Mouse (Mus musculus) fibroblast of lung, adult 2 months (primary cell): Measurements from ENCODE around the gene Gstt4.

Source experiments
- DNase-seq: peaks from one replicate; pipeline ENCODE4 v3.0.0-alpha.2; 2011; ENCODE audit warnings: low read depth

Gstt4 gene

DNA sequence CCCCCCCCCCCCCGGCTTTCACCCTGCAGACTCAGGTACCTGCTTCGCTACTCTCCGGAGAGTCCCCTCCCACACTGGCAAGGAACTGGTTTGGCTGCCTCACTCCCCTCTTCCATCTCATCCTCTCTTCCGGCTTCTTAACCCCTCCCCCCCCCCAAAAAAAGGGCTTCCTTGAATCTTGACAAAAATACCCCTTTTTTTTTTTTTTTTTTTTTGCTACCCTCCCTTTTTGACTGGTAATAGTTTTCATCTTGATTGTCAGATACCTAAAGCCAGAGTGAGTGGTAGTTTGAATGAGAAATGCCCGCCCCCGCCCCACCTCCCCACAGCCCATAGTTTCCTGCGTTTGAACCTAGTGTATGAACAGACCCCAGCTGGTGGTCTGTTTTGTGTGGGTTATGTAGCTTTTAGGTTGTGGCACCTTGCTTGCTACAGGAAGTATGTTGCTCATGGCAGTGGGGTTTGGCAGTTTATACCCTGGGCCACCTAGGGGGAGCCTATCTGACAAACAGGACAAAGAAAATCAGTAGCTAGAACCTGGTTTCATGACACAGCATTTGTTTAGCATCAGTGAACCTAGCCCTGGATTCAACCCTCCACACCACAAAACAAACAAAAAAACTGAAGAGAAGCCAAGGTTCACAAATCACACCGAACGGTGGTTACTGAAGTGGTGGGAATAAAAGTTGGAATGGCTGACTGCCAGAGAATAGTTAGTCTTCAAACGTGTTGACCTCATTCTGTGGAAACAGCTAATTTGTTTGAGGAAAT, 13.6 kb upstream of the Gstt4 start:
- DNase-seq: peak; percentile 42

DNA sequence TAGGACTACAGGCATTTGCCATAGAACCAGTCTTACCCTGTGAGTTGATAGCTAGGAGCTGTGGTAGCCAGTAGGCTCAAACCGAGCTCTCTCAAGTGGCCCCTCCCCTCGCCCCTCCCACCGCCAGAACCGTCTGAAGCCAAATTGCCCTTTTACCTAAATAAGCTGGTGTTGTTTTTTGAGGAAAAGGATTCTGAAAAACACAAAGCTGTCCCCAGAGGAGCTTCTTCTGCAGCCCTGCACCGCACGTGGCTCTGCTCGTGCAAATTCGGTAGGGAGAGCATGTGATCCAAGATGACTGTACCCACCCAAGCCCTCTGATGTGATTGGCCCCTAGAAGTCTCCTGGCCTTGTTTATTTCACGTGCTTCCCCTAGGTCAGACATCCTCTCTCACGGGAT, 13.0 kb upstream of the Gstt4 start:
- no peak for DNase-seq

DNA sequence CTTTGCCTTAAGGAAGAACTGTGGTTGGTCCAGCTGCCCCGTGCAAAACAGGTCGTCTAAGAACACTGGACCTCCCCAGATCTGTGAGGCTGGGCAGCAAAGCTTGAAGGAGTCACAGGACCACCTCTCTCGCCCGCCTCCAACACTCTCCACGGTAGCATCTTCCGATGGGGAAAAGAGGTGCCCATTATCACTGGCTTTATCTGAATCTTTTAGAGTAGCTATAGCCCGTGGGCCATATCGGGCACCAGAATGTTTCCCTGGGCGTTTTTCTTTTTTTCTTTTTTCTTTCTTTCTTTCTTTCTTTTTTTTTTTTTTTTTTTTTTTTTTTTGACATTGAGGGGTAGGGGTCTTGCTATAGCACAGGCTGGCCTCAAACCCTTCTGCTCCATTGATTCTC, 12.4 kb upstream of the Gstt4 start:
- no peak for DNase-seq

DNA sequence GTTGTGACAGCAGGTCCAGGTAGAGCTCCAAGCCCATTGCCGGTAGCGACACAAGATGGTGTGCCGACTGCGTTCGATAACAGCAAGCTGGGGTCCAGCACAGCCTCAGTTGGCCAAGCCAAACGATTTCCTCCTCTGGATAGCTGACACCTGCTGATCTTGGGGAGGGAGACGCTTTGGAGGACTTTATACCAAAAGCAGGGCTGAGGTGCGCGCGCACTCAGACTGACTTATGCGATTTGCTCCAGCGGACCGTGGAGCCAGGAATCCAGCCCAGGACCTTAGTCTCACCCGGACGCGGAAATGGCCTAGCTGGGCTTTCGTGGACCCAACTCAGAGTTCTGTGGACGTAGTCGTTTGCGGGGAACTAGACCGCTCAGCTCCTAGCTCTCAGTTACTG, 11.9 kb upstream of the Gstt4 start:
- DNase-seq: no peak

DNA sequence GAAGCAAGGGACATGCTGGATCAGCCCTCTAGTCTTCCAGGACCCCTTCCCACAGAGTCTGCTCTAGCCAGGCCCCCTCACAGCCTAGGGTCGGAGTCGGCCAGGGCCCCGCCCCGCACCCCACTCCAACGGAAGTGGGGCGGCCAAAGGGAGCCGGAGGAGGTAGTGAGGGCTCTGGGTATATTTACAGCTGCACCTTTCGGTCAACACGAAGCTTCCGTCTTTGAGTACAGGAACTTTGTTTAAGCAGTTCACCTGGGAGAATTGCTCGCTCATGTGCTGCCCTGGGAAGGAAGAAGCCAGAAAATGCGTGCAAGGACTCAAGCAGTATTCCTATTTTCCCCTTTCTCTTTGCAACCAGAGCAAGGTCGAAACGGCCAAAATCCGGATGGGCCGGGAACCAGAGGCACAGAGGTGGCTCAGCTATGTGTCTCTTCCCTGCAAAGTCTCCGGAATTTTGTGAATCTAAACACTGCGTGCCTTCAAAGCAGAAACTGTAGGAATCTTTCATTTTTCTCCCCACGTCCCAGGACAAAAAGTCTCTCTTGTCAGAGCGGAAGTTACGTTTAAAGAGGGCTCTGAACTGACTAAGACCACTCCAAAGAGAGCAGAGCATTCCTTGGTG, 11.2 kb upstream of the Gstt4 start:
- DNase-seq: no peak

DNA sequence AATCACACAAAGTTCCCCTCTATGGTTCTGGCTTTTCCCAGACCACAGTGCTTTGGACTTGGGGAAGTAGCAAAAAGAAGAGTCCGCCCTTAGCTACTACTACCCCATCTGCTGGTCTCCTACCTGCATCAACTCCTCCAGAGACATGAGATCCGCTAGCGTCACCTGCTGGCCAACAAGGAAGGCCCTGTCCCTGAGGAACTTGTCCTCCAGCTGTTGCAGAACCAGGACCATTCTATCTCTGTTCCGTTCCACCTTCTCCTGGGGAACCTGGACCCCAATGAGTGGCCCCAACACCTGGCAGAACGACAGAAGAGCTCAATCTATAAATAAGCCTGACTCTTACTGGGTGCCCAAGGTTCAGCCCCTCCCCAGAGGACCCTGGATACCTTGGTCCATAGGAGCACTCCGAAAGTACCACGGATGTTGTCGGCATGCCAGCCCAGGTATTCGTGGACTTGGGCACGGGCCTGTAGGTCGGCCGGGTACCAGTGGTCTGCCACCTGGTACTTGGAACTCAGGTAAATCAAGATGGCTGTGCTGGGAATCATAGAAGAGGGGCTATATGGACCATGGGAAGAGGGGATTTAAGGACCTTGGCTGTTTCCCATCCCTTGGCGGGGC, 10.0 kb upstream of the Gstt4 start:
- peak; percentile 54 for DNase-seq

DNA sequence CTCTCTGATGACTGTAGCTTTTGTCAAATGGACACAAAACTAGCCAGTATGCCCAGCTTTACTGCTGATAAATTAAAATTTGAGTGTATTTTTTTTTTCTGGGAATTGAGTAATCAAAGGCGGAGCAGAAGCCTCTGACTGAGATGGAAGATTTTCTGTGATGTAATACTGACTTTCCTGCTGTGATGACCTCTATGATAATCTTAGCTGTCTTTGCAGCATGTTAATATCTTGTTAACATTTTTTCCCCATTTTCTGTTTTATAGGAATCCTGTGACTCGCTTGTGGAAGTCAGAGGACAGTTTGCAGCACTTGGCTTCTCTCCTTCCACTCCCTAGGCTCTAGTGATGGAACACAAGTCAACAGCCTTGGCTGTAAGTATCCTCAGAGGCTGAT, 7.9 kb upstream of the Gstt4 start:
- DNase-seq: no peak

DNA sequence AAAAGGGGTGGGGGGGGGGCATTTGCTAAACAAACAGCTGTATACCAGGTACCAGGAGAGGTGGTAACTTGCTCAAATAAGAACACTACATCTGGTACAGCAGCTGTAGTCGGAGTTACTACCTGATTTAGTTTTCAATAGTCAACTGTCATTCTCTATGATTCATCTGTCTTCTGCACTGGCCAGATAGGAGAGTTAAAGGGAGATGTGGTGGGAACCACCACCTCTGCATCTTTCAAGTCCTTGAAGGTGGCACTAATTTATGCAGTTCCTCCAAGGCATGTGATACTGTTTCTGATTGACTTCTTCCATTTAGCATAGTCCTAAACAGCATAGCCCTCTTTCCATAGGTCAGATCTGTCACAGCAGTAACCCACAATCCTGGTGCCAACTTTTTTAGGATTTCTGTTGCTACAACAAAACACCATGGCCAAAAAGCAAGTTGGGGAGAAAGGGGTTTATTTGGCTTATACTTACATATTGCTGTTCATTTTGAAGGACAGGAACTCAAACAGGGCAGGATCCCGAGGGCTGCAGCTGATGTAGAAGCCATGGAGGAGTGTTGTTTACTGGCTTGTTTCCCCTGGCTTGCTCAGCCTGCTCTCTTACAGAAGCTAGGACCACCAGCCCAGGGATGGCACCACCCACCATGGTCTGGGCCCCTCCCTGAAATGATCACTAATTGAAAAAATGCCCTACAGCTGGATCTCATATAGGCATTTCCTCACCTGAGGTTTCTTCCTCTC, 7.4 kb upstream of the Gstt4 start:
- DNase-seq: no peak

DNA sequence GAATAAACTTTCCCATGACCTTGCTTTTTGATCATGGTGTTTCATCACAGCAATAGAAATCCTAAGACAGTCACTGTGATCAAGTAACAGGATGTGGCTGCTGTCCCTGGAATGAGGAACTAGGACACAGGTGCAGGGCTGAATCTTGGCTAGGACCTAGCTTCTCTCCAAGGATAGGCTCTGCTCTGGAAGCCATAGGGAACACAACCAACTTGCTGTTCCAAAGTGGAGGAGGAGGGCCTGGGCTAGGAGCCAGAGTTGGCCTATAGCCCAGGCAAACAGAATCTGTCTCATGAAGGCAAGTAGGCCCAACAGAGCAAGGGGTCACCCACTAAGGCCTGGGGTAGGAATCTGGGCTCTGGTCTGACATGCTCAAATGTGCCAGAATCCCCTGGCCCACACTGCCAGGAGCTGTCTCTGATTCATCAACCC, 6.2 kb upstream of the Gstt4 start:
- DNase-seq: peak; percentile 79

DNA sequence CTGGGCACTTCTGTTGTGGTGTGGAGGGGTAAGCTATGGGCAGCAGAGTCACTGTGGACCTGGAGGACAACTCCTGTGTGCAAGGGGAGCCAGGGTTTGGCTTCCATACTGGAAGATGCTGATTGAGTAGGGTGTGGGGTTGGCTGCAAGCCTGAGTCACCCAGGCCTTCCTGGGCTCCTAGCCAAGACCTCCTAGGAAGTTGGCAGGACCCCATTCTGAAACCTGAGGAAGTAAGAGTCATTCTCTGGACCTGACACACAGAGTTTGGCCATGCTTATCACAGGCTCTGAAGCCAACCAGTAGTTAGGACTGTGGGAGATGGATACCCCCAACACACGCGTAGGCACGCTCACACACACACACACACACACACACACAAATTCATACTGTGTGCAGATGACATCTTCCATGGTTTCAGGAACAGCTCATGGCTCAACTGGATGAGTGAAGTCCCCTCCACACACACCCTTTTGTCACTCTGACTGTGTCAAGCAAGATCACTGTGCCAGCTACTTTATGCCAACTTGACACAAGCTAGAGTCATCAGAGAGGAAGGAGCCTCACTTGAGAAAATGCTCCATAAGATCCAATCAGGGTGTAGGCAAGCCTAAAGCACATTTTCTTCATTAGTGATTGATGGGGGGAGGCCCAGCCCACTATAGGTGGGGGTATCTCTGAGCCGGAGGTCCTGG, 5.5 kb upstream of the Gstt4 start:
- DNase-seq: peak; percentile 83

DNA sequence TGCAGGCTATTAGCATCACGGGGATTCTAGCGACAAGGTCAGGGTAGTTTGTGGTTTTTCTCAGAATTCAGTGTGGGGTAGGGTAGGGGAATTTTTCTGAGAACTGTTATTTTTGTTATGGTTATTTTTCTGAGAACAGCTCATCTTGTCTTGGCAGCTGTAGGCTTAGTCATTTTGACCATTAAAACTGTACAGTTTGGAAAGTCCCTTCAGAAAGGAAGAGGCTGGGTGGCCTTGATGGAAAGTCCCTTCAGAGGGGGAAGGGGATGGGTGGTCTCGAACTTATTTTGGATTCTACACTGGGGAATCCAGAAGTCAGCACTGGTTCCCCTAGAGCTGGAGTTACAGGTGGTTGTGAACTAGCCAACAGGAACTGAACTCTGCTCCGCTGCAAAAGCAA, 2.2 kb upstream of the Gstt4 start:
- no peak for DNase-seq

DNA sequence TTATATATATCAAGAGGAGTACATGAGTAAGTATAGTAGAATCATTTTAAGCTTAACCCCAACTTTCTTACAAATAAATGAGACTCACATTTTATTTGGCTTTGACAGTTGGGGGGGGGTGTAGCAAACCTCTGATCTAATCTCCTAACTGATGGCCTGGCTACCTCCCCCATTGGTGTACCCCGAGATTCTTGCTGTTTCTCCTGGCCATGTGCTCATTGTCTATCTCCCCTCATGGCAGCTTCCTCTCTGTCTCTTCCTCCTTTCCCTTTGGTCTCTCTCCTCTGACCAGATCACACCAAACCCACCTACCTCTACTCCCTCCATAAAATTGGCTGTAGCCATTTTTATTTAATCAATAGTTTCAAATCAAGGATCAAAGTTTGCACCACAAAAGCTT, 1.4 kb upstream of the Gstt4 start:
- DNase-seq: no peak

DNA sequence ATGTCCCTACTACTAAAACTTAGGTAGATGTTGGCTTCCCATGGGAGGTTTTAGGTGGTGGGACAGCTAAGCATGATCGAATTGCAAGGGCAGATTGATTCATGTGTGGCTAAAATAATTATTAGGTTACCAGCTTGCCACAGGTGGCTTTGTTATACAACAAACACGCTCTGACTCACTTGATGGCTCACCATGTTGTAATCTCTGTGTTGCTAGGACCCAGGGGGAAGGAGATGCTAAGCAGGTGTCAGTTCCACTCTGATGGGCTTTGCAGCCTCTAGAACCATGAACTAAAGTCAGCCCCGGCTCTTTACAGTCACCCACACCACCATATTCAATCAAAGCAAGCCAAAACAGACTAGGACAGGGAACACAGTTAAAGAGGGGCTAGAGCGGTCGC, 2.5 kb downstream of the Gstt4 start:
- DNase-seq: no peak

DNA sequence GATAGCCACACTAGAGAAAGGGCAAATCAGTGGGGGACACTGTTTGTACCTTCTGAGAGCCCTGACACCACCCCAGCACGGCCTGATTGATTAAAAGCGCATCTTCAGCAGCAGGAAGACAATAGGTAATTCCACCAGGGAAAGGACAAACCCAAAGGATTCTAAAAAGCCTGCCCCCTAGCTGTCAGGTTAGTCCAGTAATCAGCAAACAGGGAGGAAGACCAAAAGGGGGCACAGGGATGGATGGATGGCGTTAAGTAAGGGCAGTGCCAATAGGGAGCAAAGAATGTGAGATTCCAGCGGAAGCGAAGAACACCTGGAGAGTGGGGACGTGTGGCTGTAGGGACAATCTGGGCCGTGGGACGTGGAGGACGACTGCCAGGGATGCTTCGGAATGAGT, 3.7 kb downstream of the Gstt4 start:
- no peak for DNase-seq

DNA sequence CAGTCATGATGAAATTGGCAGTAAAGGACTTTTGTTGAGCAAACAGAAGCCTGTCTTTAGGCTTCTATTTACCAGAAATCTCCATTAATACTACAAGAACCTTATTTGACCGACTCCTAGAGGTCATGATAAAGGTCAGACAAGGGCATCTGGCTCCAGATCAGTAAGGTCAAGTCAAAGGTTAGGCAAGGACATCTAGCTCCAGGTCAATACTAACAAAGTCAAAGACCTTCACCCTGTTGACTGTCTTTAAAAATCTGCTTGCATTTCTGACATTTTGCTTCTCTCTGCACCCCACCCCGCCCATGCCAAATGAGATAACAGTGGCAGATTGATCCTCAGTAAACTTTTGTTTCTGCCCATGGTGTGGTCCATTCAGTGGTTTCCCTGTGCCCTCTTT, 18.1 kb downstream of the Gstt4 start:
- no peak for DNase-seq

DNA sequence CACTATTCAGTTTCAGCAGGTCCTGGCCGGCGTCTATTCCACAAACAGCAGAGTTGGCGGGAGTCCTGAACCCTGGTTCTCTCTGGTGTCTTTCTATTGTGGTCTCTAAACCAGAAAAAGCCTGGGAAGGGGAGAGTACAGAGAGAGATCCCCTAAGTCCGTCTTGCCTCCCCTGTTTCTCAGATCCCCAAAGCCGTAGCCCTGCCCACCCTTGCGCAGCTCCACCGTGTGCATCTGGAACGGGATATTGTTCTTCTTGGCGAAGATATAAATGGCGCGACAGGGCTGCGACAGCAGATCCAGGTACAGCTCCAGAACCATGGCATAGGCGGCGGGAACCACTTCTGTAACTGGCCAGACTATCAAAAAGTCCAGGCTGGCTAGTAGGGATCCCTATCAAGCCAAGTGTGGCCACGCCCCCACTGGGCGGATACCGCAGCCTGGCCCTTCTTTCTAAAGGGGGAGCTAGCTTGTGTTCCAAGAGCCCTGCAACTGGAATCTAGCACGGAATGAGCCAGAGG, 24.1 kb downstream of the Gstt4 start, which contains the start of gene Gstt1:
Gstt1 (minus strand) TSS at position 409 of the 521 bp plus-strand sequence.
- DNase-seq: no peak

DNA sequence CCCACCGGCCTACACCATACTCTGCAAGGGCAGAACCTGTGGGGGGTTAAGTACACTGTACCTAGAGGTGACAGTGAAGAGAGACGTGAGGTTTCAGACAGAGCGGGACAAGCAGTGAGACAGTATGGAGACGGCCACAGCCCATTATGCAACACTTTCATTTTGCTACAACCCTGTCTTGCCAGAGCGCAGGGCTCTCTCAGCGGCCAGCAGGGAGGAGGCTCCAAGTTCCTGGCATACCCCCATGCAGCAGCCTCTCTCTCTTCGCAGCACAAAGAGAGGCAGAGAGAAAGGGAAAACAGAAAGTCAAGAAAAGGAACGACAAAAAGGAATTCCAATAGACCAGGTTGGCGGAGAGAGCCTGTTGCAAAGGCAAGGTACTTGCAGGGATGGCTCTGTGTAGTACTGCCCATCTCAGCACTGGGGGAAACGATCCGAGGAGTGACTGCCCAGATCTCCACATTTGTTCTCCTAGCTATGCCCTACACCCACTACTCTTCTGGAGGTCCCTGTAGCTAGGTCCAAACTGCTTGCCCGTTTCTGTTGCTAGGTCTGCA, 24.6 kb downstream of the Gstt4 start:
- peak; percentile 28 for DNase-seq

DNA sequence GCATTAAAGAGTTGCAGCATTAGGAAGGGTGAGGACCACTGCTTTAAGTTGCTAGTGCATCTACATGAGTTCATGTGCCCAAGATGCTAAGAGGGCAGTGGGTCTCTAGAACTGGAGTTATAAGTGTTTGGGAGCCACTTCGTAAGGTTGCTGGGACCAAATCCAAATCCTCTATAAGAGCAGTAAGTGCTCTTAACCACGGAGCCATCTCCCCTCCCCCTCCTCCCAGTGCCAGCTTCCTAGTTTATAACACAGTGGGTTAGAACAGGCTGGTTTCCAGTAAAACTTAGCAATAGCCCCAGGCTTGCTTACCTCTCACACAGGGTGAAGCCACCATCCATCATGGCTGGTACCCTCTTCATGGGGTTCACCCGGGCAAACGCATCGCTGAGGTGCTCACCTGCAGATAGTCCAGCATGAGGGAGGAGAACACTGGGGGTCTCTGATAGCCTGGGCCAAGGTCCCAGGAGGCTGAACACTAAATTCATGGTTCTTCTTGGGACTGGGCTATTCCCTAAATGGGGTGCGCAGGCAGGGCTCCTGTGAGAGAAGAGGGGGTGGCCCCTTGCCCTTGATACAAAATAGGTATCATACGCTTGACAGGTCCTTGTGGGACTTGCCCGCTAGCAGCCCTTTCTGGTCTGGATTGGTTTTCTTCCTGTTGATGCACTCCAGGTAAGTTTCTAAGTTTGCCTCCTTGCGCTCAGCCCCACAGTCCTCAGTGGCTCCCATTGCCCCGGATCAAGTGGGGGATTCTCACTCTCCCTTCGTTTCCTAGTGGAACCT, 25.4 kb downstream of the Gstt4 start:
- no peak for DNase-seq

DNA sequence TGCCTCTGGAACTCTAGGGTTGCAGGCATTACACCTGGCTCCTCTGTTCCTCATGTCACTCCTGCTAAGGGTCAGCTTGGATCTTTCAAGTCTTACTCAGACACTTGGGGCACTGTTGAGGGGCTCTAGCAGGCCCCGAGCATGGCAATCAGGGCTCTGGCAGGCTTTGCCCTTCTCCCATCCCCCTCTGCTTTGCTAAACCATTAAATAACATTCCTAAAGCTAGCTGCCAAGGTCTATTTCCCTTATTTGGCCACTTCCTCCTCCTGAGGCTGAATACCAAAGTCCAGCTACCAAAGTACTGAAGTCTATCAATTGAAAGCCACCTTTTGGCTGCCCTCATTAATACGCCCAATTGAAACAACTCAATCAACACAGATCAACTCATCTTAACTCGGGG, 27.5 kb downstream of the Gstt4 start:
- DNase-seq: peak; percentile 9

DNA sequence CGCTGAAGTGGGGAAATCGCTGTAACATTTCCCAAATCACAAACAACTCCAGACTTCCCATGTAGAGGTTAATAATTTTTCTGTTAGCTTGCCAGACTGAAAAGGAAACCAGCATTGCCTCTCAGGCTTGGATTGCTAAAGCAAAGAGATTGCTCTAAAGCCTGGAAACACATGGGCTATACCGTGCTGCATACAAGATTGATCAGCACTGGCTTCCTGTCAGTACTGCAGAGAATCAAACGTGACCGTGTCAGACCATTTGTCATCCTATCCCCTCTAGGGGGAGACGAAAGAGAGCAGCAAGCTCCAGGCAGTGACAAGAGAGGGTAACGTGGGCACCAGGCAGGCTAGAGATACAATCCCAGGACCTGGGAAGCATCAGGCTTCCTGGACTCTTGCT, 31.6 kb downstream of the Gstt4 start:
- DNase-seq: no peak

DNA sequence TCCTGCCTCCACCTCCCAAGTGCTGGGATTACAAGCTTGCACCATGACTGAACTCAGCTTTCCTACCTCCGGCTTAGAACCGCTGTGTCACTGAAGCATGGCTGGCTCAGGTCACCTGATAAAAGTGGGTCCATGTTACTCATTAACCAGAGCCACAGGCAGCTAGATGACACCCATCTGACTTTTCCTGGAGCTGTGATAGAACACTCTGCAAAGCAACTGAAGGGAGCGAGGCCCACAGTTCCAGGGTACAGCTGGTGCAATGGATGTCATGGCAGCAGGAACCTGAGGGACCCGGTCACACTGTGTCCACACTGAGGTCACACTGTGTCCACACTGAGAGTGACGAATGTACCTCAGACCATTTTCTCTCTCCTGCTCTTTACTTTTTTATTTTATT, 32.5 kb downstream of the Gstt4 start:
- DNase-seq: no peak
